Mouse (Mus musculus): ENCODE data around the gene Ttc28. TPM values are rescaled to one million over a fixed set of nuclear protein-coding genes. Genes with fewer than 3 reads are reported as not detected.

Gene Ttc28
- total RNA-seq, 1 experiment: 5.8 TPM

- in situ Hi-C loops (cut with MboI; ENCODE audit: low sequenced_read_pairs in 2 of 2, unreplicated experiment in 2 of 2): no loop called here
- no peak overlapping the region for H3K27ac ChIP-seq (ENCODE audit: insufficient read depth, low read depth, low read length, poor library complexity, severe bottlenecking)
- H3K9ac ChIP-seq (ENCODE audit: insufficient read depth, low read depth, low read length, poor library complexity, severe bottlenecking): no peak overlapping the region
- no peak overlapping the region for H3K4me3 ChIP-seq (ENCODE audit: insufficient read depth in 1 of 2, low read depth in 1 of 2, low read length in 2 of 2, poor library complexity in 1 of 2, severe bottlenecking in 1 of 2)
- no peaks in the 10 kb centered on the region for H3K36me3 ChIP-seq (ENCODE audit: control insufficient read depth, insufficient read depth, low read length, poor library complexity, severe bottlenecking)
- peak; percentile 56 for DNase-seq (ENCODE audit: low read depth, low spot score)
- H3K9me3 ChIP-seq (ENCODE audit: control insufficient read depth, insufficient read depth, low read depth, low read length): no peaks in the 10 kb centered on the region
- TF ChIP-seq CHD2 (IDR thresholded peaks at IDR 0.05; ENCODE audit: low read depth, low read length) (no peak), MAFK (IDR thresholded peaks at IDR 0.05; ENCODE audit: insufficient read depth, low read depth, low read length) (no peak), ZC3H11A (IDR thresholded peaks at IDR 0.05; ENCODE audit: borderline replicate concordance, low read depth, low read length) (no peak), ZNF384 (IDR thresholded peaks at IDR 0.05; ENCODE audit: low read depth, low read length) (no peak), HCFC1 (IDR thresholded peaks at IDR 0.05; ENCODE audit: borderline replicate concordance, insufficient read depth, low read length) (no peak)
- H3K4me1 ChIP-seq (ENCODE audit: control insufficient read depth in 2 of 2, insufficient read depth in 2 of 2, low read length in 2 of 2, poor library complexity in 1 of 2): peaks cover 0 to 4% of the 10 kb centered on the region in 2 experiments; a peak in 3 of 4 replicates
Measured at GRCm38 (mm10) chr5:111222820-111223219, 343.2 kb downstream of the Ttc28 start.

GRCm38 (mm10) chr5:111225306-111225705, 345.7 kb downstream of the Ttc28 start:
- H3K9ac ChIP-seq (ENCODE audit: insufficient read depth, low read depth, low read length, poor library complexity, severe bottlenecking): no peak overlapping the region
- H3K4me1 ChIP-seq (ENCODE audit: control insufficient read depth in 2 of 2, insufficient read depth in 2 of 2, low read length in 2 of 2, poor library complexity in 1 of 2): peaks cover 2 to 4% of the 10 kb centered on the region in 2 experiments; a peak in 3 of 4 replicates
- H3K27ac ChIP-seq (ENCODE audit: insufficient read depth, low read depth, low read length, poor library complexity, severe bottlenecking): no peak overlapping the region
- DNase-seq (ENCODE audit: low read depth, low spot score): no peak
- in situ Hi-C loops (cut with MboI; ENCODE audit: low sequenced_read_pairs in 2 of 2, unreplicated experiment in 2 of 2): no loop called here
- TF ChIP-seq ZC3H11A (IDR thresholded peaks at IDR 0.05; ENCODE audit: borderline replicate concordance, low read depth, low read length): no peak
- no peak for TF ChIP-seq MAFK (IDR thresholded peaks at IDR 0.05; ENCODE audit: insufficient read depth, low read depth, low read length)
- TF ChIP-seq ZNF384 (IDR thresholded peaks at IDR 0.05; ENCODE audit: low read depth, low read length): no peak
- TF ChIP-seq HCFC1 (IDR thresholded peaks at IDR 0.05; ENCODE audit: borderline replicate concordance, insufficient read depth, low read length): no peak
- no peak for TF ChIP-seq CHD2 (IDR thresholded peaks at IDR 0.05; ENCODE audit: low read depth, low read length)
- no peak overlapping the region for H3K4me3 ChIP-seq (ENCODE audit: insufficient read depth in 1 of 2, low read depth in 1 of 2, low read length in 2 of 2, poor library complexity in 1 of 2, severe bottlenecking in 1 of 2)
- H3K36me3 ChIP-seq (ENCODE audit: control insufficient read depth, insufficient read depth, low read length, poor library complexity, severe bottlenecking): no peaks in the 10 kb centered on the region
- no peaks in the 10 kb centered on the region for H3K9me3 ChIP-seq (ENCODE audit: control insufficient read depth, insufficient read depth, low read depth, low read length)

- Histone ChIP-seq H3K4me1 (ENCODE audit: control insufficient read depth in 2 of 2, insufficient read depth in 2 of 2, low read length in 2 of 2, poor library complexity in 1 of 2) (peaks cover 2 to 4% of the 10 kb centered on the region in 2 experiments; a peak in 3 of 4 replicates), H3K27ac (ENCODE audit: insufficient read depth, low read depth, low read length, poor library complexity, severe bottlenecking) (no peak overlapping the region)
- in situ Hi-C loops (cut with MboI; ENCODE audit: low sequenced_read_pairs in 2 of 2, unreplicated experiment in 2 of 2): no loop called here
Measured at GRCm38 (mm10) chr5:111226486-111226885, 346.9 kb downstream of the Ttc28 start.

GRCm38 (mm10) chr5:111227850-111228249, 348.2 kb downstream of the Ttc28 start:
- Histone ChIP-seq H3K4me3 (ENCODE audit: insufficient read depth in 1 of 2, low read depth in 1 of 2, low read length in 2 of 2, poor library complexity in 1 of 2, severe bottlenecking in 1 of 2) (no peak overlapping the region), H3K27ac (ENCODE audit: insufficient read depth, low read depth, low read length, poor library complexity, severe bottlenecking) (no peak overlapping the region), H3K9ac (ENCODE audit: insufficient read depth, low read depth, low read length, poor library complexity, severe bottlenecking) (no peak overlapping the region), H3K4me1 (ENCODE audit: control insufficient read depth in 2 of 2, insufficient read depth in 2 of 2, low read length in 2 of 2, poor library complexity in 1 of 2) (peaks cover 2% of the 10 kb centered on the region in 2 experiments; a peak in 2 of 4 replicates), H3K9me3 (ENCODE audit: control insufficient read depth, insufficient read depth, low read depth, low read length) (no peaks in the 10 kb centered on the region), H3K36me3 (ENCODE audit: control insufficient read depth, insufficient read depth, low read length, poor library complexity, severe bottlenecking) (no peaks in the 10 kb centered on the region)
- DNase-seq (ENCODE audit: low read depth, low spot score): no peak
- TF ChIP-seq ZNF384 (IDR thresholded peaks at IDR 0.05; ENCODE audit: low read depth, low read length) (no peak), CHD2 (IDR thresholded peaks at IDR 0.05; ENCODE audit: low read depth, low read length) (no peak), HCFC1 (IDR thresholded peaks at IDR 0.05; ENCODE audit: borderline replicate concordance, insufficient read depth, low read length) (no peak), MAFK (IDR thresholded peaks at IDR 0.05; ENCODE audit: insufficient read depth, low read depth, low read length) (no peak), ZC3H11A (IDR thresholded peaks at IDR 0.05; ENCODE audit: borderline replicate concordance, low read depth, low read length) (no peak)
- in situ Hi-C loops (cut with MboI; ENCODE audit: low sequenced_read_pairs in 2 of 2, unreplicated experiment in 2 of 2): no loop called here

More at GRCm38 (mm10) chr5:111226486-111226885, 346.9 kb downstream of the Ttc28 start:
- no peaks in the 10 kb centered on the region for H3K36me3 ChIP-seq (ENCODE audit: control insufficient read depth, insufficient read depth, low read length, poor library complexity, severe bottlenecking)
- no peak for TF ChIP-seq CHD2 (IDR thresholded peaks at IDR 0.05; ENCODE audit: low read depth, low read length)
- TF ChIP-seq ZNF384 (IDR thresholded peaks at IDR 0.05; ENCODE audit: low read depth, low read length): no peak
- TF ChIP-seq ZC3H11A (IDR thresholded peaks at IDR 0.05; ENCODE audit: borderline replicate concordance, low read depth, low read length): no peak
- TF ChIP-seq MAFK (IDR thresholded peaks at IDR 0.05; ENCODE audit: insufficient read depth, low read depth, low read length): no peak
- no peak for TF ChIP-seq HCFC1 (IDR thresholded peaks at IDR 0.05; ENCODE audit: borderline replicate concordance, insufficient read depth, low read length)
- no peak overlapping the region for H3K9ac ChIP-seq (ENCODE audit: insufficient read depth, low read depth, low read length, poor library complexity, severe bottlenecking)
- no peak for DNase-seq (ENCODE audit: low read depth, low spot score)
- no peak overlapping the region for H3K4me3 ChIP-seq (ENCODE audit: insufficient read depth in 1 of 2, low read depth in 1 of 2, low read length in 2 of 2, poor library complexity in 1 of 2, severe bottlenecking in 1 of 2)
- H3K9me3 ChIP-seq (ENCODE audit: control insufficient read depth, insufficient read depth, low read depth, low read length): no peaks in the 10 kb centered on the region
